Mouse (Mus musculus) heart, adult 2 months (tissue): ENCODE measurements around the gene Cntln.

Experiments used
- CTCF ChIP-seq: fragments of 200-600 bp; IDR thresholded peaks from 2 replicates; pipeline ENCODE4 v1.8.1; 2022; ENCODE audit warnings: antibody characterized with exemption, mild to moderate bottlenecking, moderate library complexity
- EP300 ChIP-seq: fragments of 200-500 bp; IDR thresholded peaks from 2 replicates; pipeline ENCODE4 v1.6.1; 2011; ENCODE audit warnings: low read depth, low read length, control low read depth; ENCODE audit not compliant: insufficient read depth
- POLR2A ChIP-seq: fragments of 200-500 bp; IDR thresholded peaks from 2 replicates; pipeline ENCODE4 v1.6.1; 2011; ENCODE audit warnings: mild to moderate bottlenecking, low read depth, low read length, control low read depth; ENCODE audit not compliant: insufficient read depth

- no peak for TF ChIP-seq CTCF
- no peak for TF ChIP-seq POLR2A
- no peak for TF ChIP-seq EP300
Observed at GRCm38 (mm10) chr4:85096033-85096432, 211.9 kb downstream of the Cntln start.
